Comparison of ENCODE assay signal across 9 mouse cellular contexts in genomic region chr11:19963717-19964141, GRCm38 (mm10). TPM values are rescaled to one million over a fixed set of nuclear protein-coding genes. Genes with fewer than 3 reads are reported as not detected.
DNase-seq lines count a peak whose midpoint lies in the region; ATAC-seq and TF ChIP-seq lines count a peak whose summit lies in the region.
"Had no signal": no experiment of that assay in that cellular context is flagged by ENCODE, and none has a peak within 500 bp of the region (broad histone marks: within the 10 kb centered on the region; RNA-seq: fewer than 3 reads in every experiment).

No protein-coding gene starts in this region.

- peaks cover 37% of the 10 kb centered on the region for H3K4me1 ChIP-seq in spleen, adult 2 months (ENCODE audit: control insufficient read depth, insufficient read depth, insufficient read length)
- H3K4me1 ChIP-seq in heart, embryonic 14.5 days (ENCODE audit: control insufficient read depth in 2 of 2, insufficient read depth in 2 of 2, low read length in 2 of 2), result peaks cover 37 to 62% of the 10 kb centered on the region in 2 experiments
- H3K4me1 ChIP-seq in limb, embryonic 13.5 days, result peaks cover 60% of the 10 kb centered on the region
- H3K4me1 ChIP-seq in forebrain, embryonic 15.5 days, result peaks cover 4% of the 10 kb centered on the region; the same call in 1 of the 2 replicates

- peak overlapping the region; percentile 27; the same call in 1 of the 2 replicates for H3K27ac ChIP-seq in spleen, adult 2 months (ENCODE audit: insufficient read depth, low read length)
- H3K27ac ChIP-seq in heart, embryonic 14.5 days (replicated peaks in 1 of 2; ENCODE audit: control insufficient read depth in 1 of 2, insufficient read depth in 1 of 2, low read depth in 2 of 2, low read length in 2 of 2), result peak overlapping the region; percentile 63 to 68
- peak overlapping the region; percentile 22; the same call in 1 of the 2 replicates for H3K27ac ChIP-seq in limb, embryonic 13.5 days
- no peak overlapping the region for H3K27ac ChIP-seq in forebrain, embryonic 15.5 days (replicated peaks)
- H3K27ac ChIP-seq: macrophage had no signal

- no peak for TF ChIP-seq CTCF in spleen, adult 2 months (IDR thresholded peaks at IDR 0.05; ENCODE audit: extremely low read depth, insufficient read depth, insufficient read length, insufficient replicate concordance)

- ATAC-seq in heart, embryonic 14.5 days (ENCODE audit: insufficient number of reproducible peaks, insufficient read depth, low FRiP score, low read depth), result no peak
- ATAC-seq in limb, embryonic 13.5 days (ENCODE audit: low FRiP score, low read depth), result no peak
- ATAC-seq in forebrain, embryonic 15.5 days (replicated peaks), result no peak

- H3K27me3 ChIP-seq in spleen, adult 2 months (ENCODE audit: control insufficient read depth, insufficient read depth, low read length), result no peaks in the 10 kb centered on the region
- H3K27me3 ChIP-seq in heart, embryonic 14.5 days (ENCODE audit: control insufficient read depth, insufficient read depth, low read length), result no peaks in the 10 kb centered on the region
- no peaks in the 10 kb centered on the region for H3K27me3 ChIP-seq in limb, embryonic 13.5 days
- H3K27me3 ChIP-seq in forebrain, embryonic 15.5 days, result no peaks in the 10 kb centered on the region

- WGBS in spleen, adult 2 months, result 20% methylated on average over 12 of the region's 12 CpGs
- WGBS in heart, embryonic 14.5 days, result 25% methylated on average over 12 of the region's 12 CpGs
- WGBS in limb, embryonic 13.5 days, result 47% methylated on average over 12 of the region's 12 CpGs
- WGBS in forebrain, embryonic 15.5 days, result 89% methylated on average over 12 of the region's 12 CpGs

- no peak overlapping the region for H3K4me3 ChIP-seq in spleen, adult 2 months (ENCODE audit: extremely low read depth, insufficient read depth, insufficient read length)
- no peak overlapping the region for H3K4me3 ChIP-seq in heart, embryonic 14.5 days (ENCODE audit: control insufficient read depth in 1 of 2, insufficient read depth in 1 of 2, low read depth in 1 of 2, low read length in 2 of 2)
- no peak overlapping the region for H3K4me3 ChIP-seq in limb, embryonic 13.5 days
- H3K4me3 ChIP-seq in forebrain, embryonic 15.5 days, result no peak overlapping the region

- no peaks in the 10 kb centered on the region for H3K9me3 ChIP-seq in heart, embryonic 14.5 days (ENCODE audit: control insufficient read depth, low read length)
- no peaks in the 10 kb centered on the region for H3K9me3 ChIP-seq in limb, embryonic 13.5 days
- H3K9me3 ChIP-seq in forebrain, embryonic 15.5 days, result no peaks in the 10 kb centered on the region

- peak overlapping the region; percentile 18; the same call in 1 of the 2 replicates for H3K4me2 ChIP-seq in heart, embryonic 14.5 days (ENCODE audit: low read length)
- H3K4me2 ChIP-seq in limb, embryonic 13.5 days (replicated peaks), result 0 out of 2 replicates have a peak overlapping the region, but pooled peaks have one; percentile 1
- no peak overlapping the region for H3K4me2 ChIP-seq in forebrain, embryonic 15.5 days (replicated peaks)

- no peaks in the 10 kb centered on the region for H3K36me3 ChIP-seq in spleen, adult 2 months (ENCODE audit: control insufficient read depth, insufficient read depth, low read length)
- H3K36me3 ChIP-seq in heart, embryonic 14.5 days (ENCODE audit: control insufficient read depth, insufficient read depth, low read length), result no peaks in the 10 kb centered on the region
- no peaks in the 10 kb centered on the region for H3K36me3 ChIP-seq in limb, embryonic 13.5 days
- H3K36me3 ChIP-seq in forebrain, embryonic 15.5 days, result no peaks in the 10 kb centered on the region

- H3K9ac ChIP-seq in heart, embryonic 14.5 days (ENCODE audit: low read length), result 0 out of 2 replicates have a peak overlapping the region, but pooled peaks have one; percentile 8
- H3K9ac ChIP-seq in limb, embryonic 13.5 days, result no peak overlapping the region
- H3K9ac ChIP-seq in forebrain, embryonic 15.5 days (replicated peaks), result no peak overlapping the region

- DNase-seq in spleen, adult 2 months (ENCODE audit: low read depth in 1 of 2, low spot score in 2 of 2), result no peak
- no peak for DNase-seq in spleen, postnatal 10 days (ENCODE audit: low spot score in 2 of 2)
- peak; percentile 75 for DNase-seq in yolk sac, embryonic 10.5 days (ENCODE audit: low spot score)
- no peak for DNase-seq in spleen, adult 18-20 months
- no peak for DNase-seq in urinary bladder, postnatal 10 days (ENCODE audit: low spot score)

- TF ChIP-seq POLR2A in spleen, adult 2 months (IDR thresholded peaks at IDR 0.05; ENCODE audit: low read depth, low read length), result no peak

RNA-seq across cellular contexts. Expression of gene Spred2, which starts 39.6 kb away (rescaled TPM):
- polyA plus RNA-seq in spleen, adult 2 months (2012; rRNA removed), result 5.7 and 6.6 TPM in 2 replicates
- polyA plus RNA-seq in heart, embryonic 14.5 days (2014; fragmentation: Nextera tagmentation; extraction: Ambion mirVana), result 4.1 and 4.9 TPM in 2 replicates
- polyA plus RNA-seq in limb, embryonic 13.5 days (2015; fragmentation: Nextera tagmentation; extraction: Ambion mirVana), result 8.5 and 9.2 TPM in 2 replicates
- 8.1 and 9.3 TPM in 2 replicates for polyA plus RNA-seq in forebrain, embryonic 15.5 days (2015; fragmentation: Nextera tagmentation; extraction: Ambion mirVana)
